Mouse (Mus musculus): ENCODE results near the gene Grb10. TPM values are rescaled to one million over a fixed set of nuclear protein-coding genes. Genes with fewer than 3 reads are reported as not detected.

Grb10 gene
- polyA plus RNA-seq, 1 experiment: not detected

DNA sequence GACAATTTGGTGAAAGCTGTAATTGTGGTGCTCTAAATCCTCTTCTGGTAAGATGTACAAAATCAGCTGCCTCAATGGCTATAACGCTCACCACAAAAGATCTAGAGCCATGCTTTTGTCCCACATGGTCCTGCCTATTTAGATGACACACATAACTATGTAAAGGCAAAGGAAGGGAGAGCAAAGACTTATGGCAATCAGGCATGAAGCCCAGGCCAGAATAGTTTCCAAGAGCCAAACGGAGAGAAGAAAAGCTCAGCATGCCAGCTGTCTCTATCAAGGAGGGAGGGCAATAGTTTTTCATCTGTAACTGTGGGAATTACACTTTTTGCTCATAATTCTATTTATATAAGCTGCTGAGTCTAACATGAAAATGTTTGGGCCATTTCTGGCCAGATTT lies 45.3 kb downstream of the Grb10 start:
- Histone ChIP-seq H3K4me1 (ENCODE audit: control insufficient read depth, insufficient read depth, low read length) (no peaks in the 10 kb centered on the region), H3K4me3 (ENCODE audit: insufficient read depth, low read depth, low read length) (no peak overlapping the region), H3K27ac (ENCODE audit: insufficient read depth, low read depth, low read length) (no peak overlapping the region)
- TF ChIP-seq CTCF (IDR thresholded peaks at IDR 0.05; ENCODE audit: insufficient read depth, low read depth, low read length) (no peak), POLR2A (IDR thresholded peaks at IDR 0.05; ENCODE audit: insufficient read depth, low read depth, low read length) (no peak)
- WGBS: 54% methylated on average over 2 of the region's 2 CpGs

DNA sequence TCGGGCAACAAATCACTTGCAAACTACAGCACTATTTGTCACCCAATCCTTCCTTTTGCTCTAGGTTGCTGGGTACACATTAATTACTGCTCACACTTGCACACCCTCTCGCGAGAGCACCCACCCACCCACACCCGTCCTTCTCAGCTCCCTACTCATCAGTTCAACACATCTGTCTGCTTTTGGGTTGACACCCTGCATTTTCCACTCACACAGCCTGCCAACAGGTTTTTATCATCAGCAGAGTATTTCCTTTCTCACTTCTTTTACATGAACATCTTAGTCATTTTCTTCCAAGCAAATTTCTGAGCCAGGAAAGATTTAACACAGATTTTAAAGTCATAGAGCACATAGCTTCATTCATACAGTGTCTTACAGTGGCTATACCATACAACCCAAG lies 48.6 kb downstream of the Grb10 start:
- 72% methylated on average over 4 of the region's 4 CpGs for WGBS
- no peak overlapping the region for H3K4me3 ChIP-seq (ENCODE audit: insufficient read depth, low read depth, low read length)
- TF ChIP-seq CTCF (IDR thresholded peaks at IDR 0.05; ENCODE audit: insufficient read depth, low read depth, low read length) (no peak), POLR2A (IDR thresholded peaks at IDR 0.05; ENCODE audit: insufficient read depth, low read depth, low read length) (no peak)
- H3K27ac ChIP-seq (ENCODE audit: insufficient read depth, low read depth, low read length): no peak overlapping the region
- no peaks in the 10 kb centered on the region for H3K4me1 ChIP-seq (ENCODE audit: control insufficient read depth, insufficient read depth, low read length)

DNA sequence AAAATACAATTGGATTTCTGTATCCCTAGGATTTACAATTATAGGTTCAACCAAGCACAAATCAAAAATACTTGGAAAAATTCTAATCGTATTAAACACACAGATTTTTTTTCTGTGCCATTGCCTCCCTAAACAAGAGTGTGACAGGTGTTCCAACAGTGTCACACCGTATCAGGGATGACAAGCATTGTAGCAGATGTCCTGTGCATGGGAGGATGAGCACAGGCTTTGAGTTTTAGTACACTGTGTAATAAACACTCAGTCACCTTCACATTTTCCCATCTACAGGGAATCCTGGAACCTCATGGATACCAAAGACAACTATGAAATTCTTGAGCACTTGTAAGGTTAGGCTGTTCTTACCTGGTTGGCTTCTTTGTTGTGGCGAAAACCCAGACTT lies 51.2 kb downstream of the Grb10 start:
- no peak overlapping the region for H3K4me3 ChIP-seq (ENCODE audit: insufficient read depth, low read depth, low read length)
- WGBS: 90% methylated on average over 3 of the region's 3 CpGs
- H3K4me1 ChIP-seq (ENCODE audit: control insufficient read depth, insufficient read depth, low read length): no peaks in the 10 kb centered on the region
- H3K27ac ChIP-seq (ENCODE audit: insufficient read depth, low read depth, low read length): no peak overlapping the region
- TF ChIP-seq CTCF (IDR thresholded peaks at IDR 0.05; ENCODE audit: insufficient read depth, low read depth, low read length) (no peak), POLR2A (IDR thresholded peaks at IDR 0.05; ENCODE audit: insufficient read depth, low read depth, low read length) (no peak)

DNA sequence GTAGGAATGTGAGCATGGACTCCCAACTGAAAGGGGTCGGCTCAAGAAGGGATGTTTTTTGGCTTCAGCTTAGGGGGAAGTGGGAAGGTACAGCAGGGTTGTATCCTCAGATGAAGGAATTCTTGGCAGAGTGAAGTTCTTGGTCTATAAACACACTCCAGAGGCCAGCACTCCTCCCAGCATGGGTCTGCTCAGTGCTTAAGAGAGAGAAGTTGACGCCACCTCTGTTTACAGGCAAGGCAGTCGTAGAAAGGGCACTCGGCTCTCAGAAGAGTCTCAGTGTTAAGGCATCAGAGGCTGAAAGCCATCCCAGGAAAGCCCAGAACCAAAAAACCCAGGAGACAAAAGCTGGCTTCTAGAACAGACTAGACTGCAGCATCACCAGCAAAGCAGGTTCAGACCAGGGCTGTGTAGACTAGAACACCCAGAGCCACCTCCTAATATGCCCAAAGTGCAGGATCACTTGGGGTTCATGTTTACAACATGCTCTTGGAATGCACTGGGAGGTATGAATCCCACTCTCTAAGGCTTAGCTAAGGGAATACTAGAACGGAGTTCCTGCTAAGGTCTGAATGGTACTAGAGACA lies 59.8 kb downstream of the Grb10 start:
- Histone ChIP-seq H3K4me3 (ENCODE audit: insufficient read depth, low read depth, low read length) (no peak overlapping the region), H3K27ac (ENCODE audit: insufficient read depth, low read depth, low read length) (no peak overlapping the region), H3K4me1 (ENCODE audit: control insufficient read depth, insufficient read depth, low read length) (no peaks in the 10 kb centered on the region)
- WGBS: 74% methylated on average over 5 of the region's 5 CpGs
- TF ChIP-seq CTCF (IDR thresholded peaks at IDR 0.05; ENCODE audit: insufficient read depth, low read depth, low read length) (no peak), POLR2A (IDR thresholded peaks at IDR 0.05; ENCODE audit: insufficient read depth, low read depth, low read length) (no peak)

DNA sequence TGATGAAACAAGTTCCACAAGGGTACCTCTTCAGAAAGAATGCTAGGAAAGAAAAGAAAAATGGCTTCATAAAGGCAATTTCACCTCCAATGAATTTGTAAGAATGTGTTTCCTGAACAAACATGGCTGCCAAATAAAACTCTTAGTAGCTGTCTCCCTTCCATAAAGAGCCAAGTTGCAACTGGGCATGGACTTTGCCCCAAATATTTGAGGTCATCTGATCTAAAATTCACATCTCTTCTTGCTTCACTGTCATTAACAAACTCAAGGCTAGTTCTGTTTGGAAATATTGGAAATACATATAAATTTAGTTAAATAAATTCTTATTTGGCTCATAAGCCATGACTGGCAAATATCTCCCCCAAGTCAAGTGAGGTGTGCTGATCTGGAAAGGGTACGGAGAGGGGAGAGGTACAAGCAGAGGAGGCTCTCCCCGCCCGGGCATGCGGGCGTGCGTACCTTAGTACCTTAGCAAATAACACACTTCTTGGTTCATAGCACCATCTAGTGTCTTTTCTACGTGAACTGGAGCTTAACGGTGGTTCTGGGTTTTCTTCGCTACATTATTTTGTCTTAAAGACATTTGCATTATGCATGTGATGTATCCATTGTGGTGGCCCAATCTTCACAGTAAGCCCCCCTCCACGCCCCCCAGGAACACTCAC lies 63.8 kb downstream of the Grb10 start:
- 25% methylated on average over 10 of the region's 10 CpGs for WGBS
- Histone ChIP-seq H3K4me1 (ENCODE audit: control insufficient read depth, insufficient read depth, low read length) (no peaks in the 10 kb centered on the region), H3K27ac (ENCODE audit: insufficient read depth, low read depth, low read length) (no peak overlapping the region), H3K4me3 (ENCODE audit: insufficient read depth, low read depth, low read length) (no peak overlapping the region)
- TF ChIP-seq CTCF (IDR thresholded peaks at IDR 0.05; ENCODE audit: insufficient read depth, low read depth, low read length) (no peak), POLR2A (IDR thresholded peaks at IDR 0.05; ENCODE audit: insufficient read depth, low read depth, low read length) (no peak)

DNA sequence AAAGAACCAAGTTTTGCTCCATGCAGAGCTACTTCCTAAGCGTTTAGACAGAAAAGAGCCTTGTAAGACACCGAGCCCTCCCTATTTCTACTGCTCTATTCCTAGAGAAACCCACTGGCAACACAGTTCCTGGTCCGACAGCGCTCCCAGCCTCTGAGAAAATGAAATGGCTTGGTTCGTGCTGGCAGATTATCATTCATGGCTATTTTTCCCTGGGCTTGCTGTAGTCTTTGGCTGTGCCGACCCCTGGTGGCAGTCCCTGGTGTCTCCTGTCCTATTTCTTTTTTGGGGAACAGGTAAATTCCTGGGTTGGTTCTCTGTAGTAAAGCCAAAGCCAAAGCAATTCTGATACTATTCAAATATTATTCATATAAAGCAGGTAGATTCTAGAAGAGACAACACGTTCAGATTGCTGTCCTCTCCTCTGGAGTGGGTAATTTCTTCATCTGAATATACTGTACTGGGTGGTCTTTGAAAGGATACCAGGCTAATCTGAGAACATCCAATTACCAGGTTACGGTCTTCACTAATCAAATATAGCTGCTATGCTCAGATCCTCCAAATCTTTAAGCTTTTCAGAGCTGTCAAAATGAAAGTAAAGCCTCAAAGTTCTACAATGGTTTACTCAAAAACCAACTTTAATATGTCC lies 65.0 kb downstream of the Grb10 start:
- 37% methylated on average over 8 of the region's 8 CpGs for WGBS
- Histone ChIP-seq H3K27ac (ENCODE audit: insufficient read depth, low read depth, low read length) (no peak overlapping the region), H3K4me3 (ENCODE audit: insufficient read depth, low read depth, low read length) (no peak overlapping the region), H3K4me1 (ENCODE audit: control insufficient read depth, insufficient read depth, low read length) (no peaks in the 10 kb centered on the region)
- TF ChIP-seq POLR2A (IDR thresholded peaks at IDR 0.05; ENCODE audit: insufficient read depth, low read depth, low read length) (no peak), CTCF (IDR thresholded peaks at IDR 0.05; ENCODE audit: insufficient read depth, low read depth, low read length) (0 out of 2 replicates have a peak, but pooled peaks have one; percentile 28)

DNA sequence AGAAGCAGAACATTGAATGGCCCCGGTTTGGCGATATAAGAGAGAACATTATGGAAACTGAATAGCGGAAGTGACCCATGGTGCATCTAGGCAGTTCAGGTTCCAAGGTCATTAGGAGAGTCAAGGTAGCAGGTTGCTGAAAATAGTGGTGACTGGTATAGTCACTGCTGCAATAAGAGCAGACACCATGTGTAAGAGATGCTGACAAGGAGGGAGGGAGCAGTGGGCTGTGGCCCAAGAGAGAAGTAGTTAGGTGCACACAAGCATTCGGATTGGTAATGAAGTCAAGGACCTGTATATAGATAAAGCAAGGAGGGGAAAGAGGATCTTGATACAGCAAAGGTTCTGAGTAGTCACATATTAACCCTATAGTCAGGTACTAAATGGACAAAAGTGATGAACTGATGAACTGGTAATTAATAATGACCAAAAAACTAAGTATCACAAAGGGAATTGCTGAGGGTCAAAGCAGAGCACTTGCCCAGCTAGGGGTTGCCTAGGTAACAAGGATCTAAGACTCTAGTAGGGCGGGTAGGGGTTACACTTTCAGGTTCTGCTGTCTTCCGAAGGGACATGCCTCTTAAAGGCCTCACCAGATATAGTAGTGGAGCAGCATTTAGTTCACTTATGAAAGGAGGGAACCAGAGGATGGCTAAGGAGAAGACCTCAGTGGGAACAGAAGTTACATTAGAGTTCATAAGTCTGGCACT lies 65.9 kb downstream of the Grb10 start:
- TF ChIP-seq CTCF (IDR thresholded peaks at IDR 0.05; ENCODE audit: insufficient read depth, low read depth, low read length) (no peak), POLR2A (IDR thresholded peaks at IDR 0.05; ENCODE audit: insufficient read depth, low read depth, low read length) (no peak)
- WGBS: 93% methylated on average over 6 of the region's 6 CpGs

DNA sequence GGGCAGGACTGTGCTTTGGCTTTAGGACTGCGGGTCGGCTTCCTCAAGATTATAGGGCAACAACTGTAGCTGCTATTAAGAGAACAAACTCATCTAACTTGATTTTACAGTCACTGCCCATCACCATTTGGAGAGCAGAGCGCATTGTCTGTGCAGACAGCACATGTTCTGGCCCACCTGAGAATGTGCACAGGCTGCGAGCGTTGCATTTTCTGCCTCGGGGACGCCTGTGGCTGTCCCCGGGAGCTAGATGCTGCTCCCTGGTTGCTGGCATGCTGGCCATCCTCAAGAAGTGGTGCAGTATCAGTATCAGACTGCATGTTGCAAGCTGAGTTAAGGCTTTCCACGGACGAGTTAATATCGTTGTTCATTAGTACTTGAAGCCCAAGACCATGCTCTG lies 68.2 kb downstream of the Grb10 start:
- no peak overlapping the region for H3K4me3 ChIP-seq (ENCODE audit: insufficient read depth, low read depth, low read length)
- H3K27ac ChIP-seq (ENCODE audit: insufficient read depth, low read depth, low read length): no peak overlapping the region
- 93% methylated on average over 11 of the region's 11 CpGs for WGBS
- H3K4me1 ChIP-seq (ENCODE audit: control insufficient read depth, insufficient read depth, low read length): no peaks in the 10 kb centered on the region
- TF ChIP-seq CTCF (IDR thresholded peaks at IDR 0.05; ENCODE audit: insufficient read depth, low read depth, low read length) (no peak), POLR2A (IDR thresholded peaks at IDR 0.05; ENCODE audit: insufficient read depth, low read depth, low read length) (no peak)

More for the DNA sequence above, 65.9 kb downstream of the Grb10 start:
- H3K4me1 ChIP-seq (ENCODE audit: control insufficient read depth, insufficient read depth, low read length): no peaks in the 10 kb centered on the region
- no peak overlapping the region for H3K27ac ChIP-seq (ENCODE audit: insufficient read depth, low read depth, low read length)
- H3K4me3 ChIP-seq (ENCODE audit: insufficient read depth, low read depth, low read length): no peak overlapping the region

DNA sequence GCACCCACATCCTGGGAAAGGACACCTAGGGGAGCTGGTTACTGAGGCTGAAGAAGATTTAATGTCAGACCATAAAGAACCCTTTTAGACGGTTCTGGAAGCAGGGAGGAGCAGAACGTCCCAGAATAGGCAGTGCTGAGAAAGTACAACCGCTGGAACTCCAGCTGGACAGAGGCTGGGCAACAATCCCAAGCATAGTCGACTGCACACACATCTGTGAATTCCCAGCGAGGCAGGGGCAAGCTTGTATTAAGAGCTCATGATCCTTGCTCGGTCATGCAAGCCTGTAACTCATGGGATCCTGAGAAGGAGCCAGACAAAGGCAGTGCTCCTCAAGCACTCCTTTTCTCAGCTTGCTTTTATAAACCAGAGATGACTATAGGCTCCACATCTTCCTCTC lies 69.7 kb downstream of the Grb10 start:
- TF ChIP-seq CTCF (IDR thresholded peaks at IDR 0.05; ENCODE audit: insufficient read depth, low read depth, low read length): no peak
- TF ChIP-seq POLR2A (IDR thresholded peaks at IDR 0.05; ENCODE audit: insufficient read depth, low read depth, low read length): no peak
- Histone ChIP-seq H3K4me1 (ENCODE audit: control insufficient read depth, insufficient read depth, low read length) (no peaks in the 10 kb centered on the region), H3K27ac (ENCODE audit: insufficient read depth, low read depth, low read length) (no peak overlapping the region), H3K4me3 (ENCODE audit: insufficient read depth, low read depth, low read length) (no peak overlapping the region)
- 29% methylated on average over 6 of the region's 6 CpGs for WGBS

All from olfactory bulb, adult 2 months (tissue).